Mouse (Mus musculus): Measurements from ENCODE around the gene Avil. TPM values are rescaled to one million over a fixed set of nuclear protein-coding genes. Genes with fewer than 3 reads are reported as not detected.
A peak's percentile ranks its signal among the peaks of the same experiment; 100 is the strongest.

Avil gene
- polyA plus RNA-seq, 1 experiment from 2014 or later = 0.07 TPM

DNA sequence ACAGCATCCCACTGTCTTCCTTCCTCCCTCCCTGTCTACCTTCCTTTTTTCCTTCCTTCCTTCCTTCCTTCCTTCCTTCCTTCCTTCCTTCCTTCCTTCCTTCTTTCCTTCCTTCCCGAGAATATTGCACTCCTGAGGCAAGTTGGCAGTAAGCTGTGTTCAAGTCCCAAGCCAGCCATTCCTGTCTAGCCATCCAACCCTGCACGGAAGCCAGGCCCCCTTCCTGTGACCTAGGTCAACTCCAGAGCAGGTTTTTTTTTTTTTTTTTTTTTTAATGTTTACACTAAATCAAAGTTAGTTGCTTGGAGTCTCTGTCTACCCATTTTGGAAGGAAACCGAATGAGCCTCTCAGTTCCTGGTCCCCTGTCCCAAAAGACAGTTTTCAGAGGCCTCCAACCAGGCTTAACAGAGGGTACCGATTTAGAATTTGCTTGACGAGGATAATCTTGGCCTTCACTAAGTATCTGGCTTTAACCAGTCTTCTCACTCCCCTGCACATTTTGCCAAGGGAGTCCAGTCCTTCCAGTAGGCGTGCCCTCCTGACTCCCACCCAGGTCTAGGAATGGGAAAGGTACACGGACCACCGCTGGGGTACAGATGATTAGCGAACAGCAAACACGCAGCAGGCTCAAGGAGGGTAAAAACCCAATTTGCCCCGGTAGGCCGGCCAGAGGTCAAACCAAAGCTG, 29.0 kb upstream of the Avil start:
- no peak overlapping the region for H3K4me3 ChIP-seq (replicated peaks)

DNA sequence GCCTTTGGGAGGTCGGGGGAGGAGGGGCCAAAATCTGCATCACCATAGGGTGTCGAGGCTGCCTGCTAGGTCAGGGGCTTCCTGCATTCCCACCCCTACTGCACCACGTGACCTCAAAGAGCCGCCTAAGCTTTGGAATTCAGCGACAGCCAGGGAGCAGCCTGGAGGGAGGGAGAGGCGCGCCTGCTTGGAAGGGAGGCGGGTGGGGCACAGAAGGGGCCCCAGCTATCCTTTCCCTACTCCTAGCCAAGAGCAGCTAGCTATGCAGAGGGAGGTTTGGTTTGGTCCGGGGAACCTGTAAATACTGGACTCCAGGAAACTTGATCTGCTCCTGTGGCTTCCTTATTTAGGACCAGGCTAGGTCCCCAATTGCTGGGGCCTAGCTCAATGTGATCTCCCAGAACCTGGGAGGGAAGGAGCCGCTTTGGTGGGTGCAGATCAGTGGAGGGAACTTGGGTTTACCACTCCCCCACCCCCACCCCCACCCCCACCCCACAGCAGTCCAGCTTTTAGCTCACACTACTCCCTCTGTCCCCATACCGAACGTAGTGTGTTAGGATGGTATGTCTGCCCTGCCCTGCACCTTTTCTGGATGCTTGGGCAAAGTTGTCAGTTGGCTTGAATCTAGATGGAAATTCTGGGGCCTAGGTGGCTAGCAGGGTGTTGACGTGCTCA, 28.3 kb upstream of the Avil start:
- peak; percentile 70 for ATAC-seq (ENCODE audit: insufficient read depth)
- Histone ChIP-seq H3K4me1 (replicated peaks) (peaks cover 24% of the 10 kb centered on the region), H3K27me3 (peaks cover 19% of the 10 kb centered on the region), H3K36me3 (replicated peaks) (no peaks in the 10 kb centered on the region), H3K9me3 (replicated peaks) (no peaks in the 10 kb centered on the region), H3K9ac (no peak overlapping the region), H3K4me2 (no peak overlapping the region; the same call in 1 of the 2 replicates), H3K27ac (replicated peaks) (peak overlapping the region; percentile 45; the same call in 1 of the 2 replicates), H3K4me3 (replicated peaks) (no peak overlapping the region)
- 41% methylated on average over 13 of the region's 13 CpGs for WGBS (ENCODE audit: insufficient replicate concordance)

More for the DNA sequence above, 29.0 kb upstream of the Avil start:
- no peak for ATAC-seq (ENCODE audit: insufficient read depth)
- WGBS (ENCODE audit: insufficient replicate concordance) = 33% methylated on average over 12 of the region's 12 CpGs
- H3K36me3 ChIP-seq (replicated peaks) = no peaks in the 10 kb centered on the region
- peak overlapping the region; percentile 63 for H3K27ac ChIP-seq (replicated peaks)
- peaks cover 18% of the 10 kb centered on the region for H3K4me1 ChIP-seq (replicated peaks)
- H3K9ac ChIP-seq = no peak overlapping the region
- peaks cover 13% of the 10 kb centered on the region for H3K27me3 ChIP-seq
- no peak overlapping the region for H3K4me2 ChIP-seq
- H3K9me3 ChIP-seq (replicated peaks) = no peaks in the 10 kb centered on the region

GRCm38 (mm10) chr10:126972988-126973387, 27.5 kb upstream of the Avil start:
- peaks cover 19% of the 10 kb centered on the region for H3K27me3 ChIP-seq
- ATAC-seq (ENCODE audit: insufficient read depth) = no peak
- no peak overlapping the region for H3K9ac ChIP-seq
- H3K4me1 ChIP-seq (replicated peaks) = peaks cover 30% of the 10 kb centered on the region
- H3K36me3 ChIP-seq (replicated peaks) = no peaks in the 10 kb centered on the region
- H3K9me3 ChIP-seq (replicated peaks) = no peaks in the 10 kb centered on the region
- H3K4me2 ChIP-seq = no peak overlapping the region
- H3K27ac ChIP-seq (replicated peaks) = no peak overlapping the region
- no peak overlapping the region for H3K4me3 ChIP-seq (replicated peaks)
- WGBS (ENCODE audit: insufficient replicate concordance) = 40% methylated on average over 7 of the region's 7 CpGs

- Histone ChIP-seq H3K27me3 (peaks cover 19% of the 10 kb centered on the region), H3K4me2 (no peak overlapping the region), H3K4me1 (replicated peaks) (peaks cover 47% of the 10 kb centered on the region), H3K36me3 (replicated peaks) (no peaks in the 10 kb centered on the region), H3K9ac (no peak overlapping the region), H3K9me3 (replicated peaks) (no peaks in the 10 kb centered on the region), H3K4me3 (replicated peaks) (no peak overlapping the region), H3K27ac (replicated peaks) (no peak overlapping the region)
- 67% methylated on average over 6 of the region's 6 CpGs for WGBS (ENCODE audit: insufficient replicate concordance)
- ATAC-seq (ENCODE audit: insufficient read depth) = no peak
Measured at GRCm38 (mm10) chr10:126975706-126976105, 24.8 kb upstream of the Avil start.

DNA sequence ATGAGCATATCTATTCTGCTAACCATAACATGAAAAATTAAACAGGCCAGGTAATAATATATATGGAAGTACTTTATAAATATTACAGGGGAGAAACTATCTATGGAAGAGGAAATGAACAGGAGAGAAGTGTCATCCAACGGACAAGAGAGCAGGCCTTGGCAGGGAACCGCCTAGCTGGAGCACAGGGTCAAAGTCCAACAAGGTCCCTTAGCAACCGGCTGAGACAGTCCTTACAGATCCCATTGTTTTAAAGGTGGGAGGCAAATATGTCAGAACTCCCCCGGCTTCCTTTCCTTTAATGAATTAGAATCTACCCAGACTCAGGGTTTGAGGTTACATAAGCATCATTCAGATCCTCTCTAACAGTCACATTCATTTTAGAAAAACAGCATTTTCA, 23.4 kb upstream of the Avil start:
- Histone ChIP-seq H3K36me3 (replicated peaks) (no peaks in the 10 kb centered on the region), H3K27ac (replicated peaks) (no peak overlapping the region), H3K27me3 (peaks cover 19% of the 10 kb centered on the region), H3K4me1 (replicated peaks) (peaks cover 55% of the 10 kb centered on the region), H3K4me2 (no peak overlapping the region), H3K9me3 (replicated peaks) (no peaks in the 10 kb centered on the region), H3K4me3 (replicated peaks) (no peak overlapping the region), H3K9ac (no peak overlapping the region)
- ATAC-seq (ENCODE audit: insufficient read depth) = no peak
- WGBS (ENCODE audit: insufficient replicate concordance) = 67% methylated on average over 4 of the region's 4 CpGs

GRCm38 (mm10) chr10:126978277-126978994, 22.1 kb upstream of the Avil start, which contains the start of gene Ctdsp2:
Gene Ctdsp2 (plus strand): TSS chr10:126978717.
- Histone ChIP-seq H3K27me3 (peaks cover 19% of the 10 kb centered on the region), H3K9me3 (replicated peaks) (no peaks in the 10 kb centered on the region), H3K4me1 (replicated peaks) (peaks cover 57% of the 10 kb centered on the region), H3K9ac (peak within 1 kb of the TSS; percentile 87), H3K36me3 (replicated peaks) (no peaks in the 10 kb centered on the region), H3K4me2 (peak within 1 kb of the TSS; percentile 84), H3K27ac (replicated peaks) (peak within 1 kb of the TSS; percentile 93), H3K4me3 (replicated peaks) (peak within 1 kb of the TSS; percentile 87)
- under 1% methylated on average over 56 of the region's 56 CpGs for WGBS (ENCODE audit: insufficient replicate concordance)
- ATAC-seq (ENCODE audit: insufficient read depth) = peak; percentile 88

DNA sequence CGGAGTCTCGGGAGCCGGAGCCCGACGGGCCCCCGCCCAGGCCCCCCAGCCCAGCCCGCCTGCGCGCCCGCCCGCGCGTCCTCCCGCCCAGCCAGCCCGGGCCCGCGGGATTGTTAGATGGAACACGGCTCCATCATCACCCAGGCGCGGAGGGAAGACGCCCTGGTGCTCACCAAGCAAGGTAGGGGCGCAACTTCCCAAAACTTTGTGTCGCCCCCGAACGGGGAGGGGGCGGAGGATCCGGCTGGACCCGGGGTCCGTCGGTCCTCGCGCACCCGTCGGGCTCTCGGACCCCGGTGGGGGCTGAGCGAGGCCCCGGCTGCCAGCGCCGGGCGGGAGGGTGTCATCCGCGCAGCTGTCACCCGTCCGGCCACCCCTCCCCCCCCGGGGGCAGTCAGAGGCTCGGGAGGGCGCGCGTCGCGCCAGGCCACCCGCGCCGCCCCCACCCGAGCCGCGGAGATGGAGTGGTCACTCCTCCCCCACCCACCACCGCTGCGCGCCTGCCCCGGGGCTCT, 21.3 kb upstream of the Avil start:
- peak overlapping the region; percentile 87 for H3K9ac ChIP-seq
- H3K9me3 ChIP-seq (replicated peaks) = no peaks in the 10 kb centered on the region
- peak overlapping the region; percentile 93 for H3K27ac ChIP-seq (replicated peaks)
- H3K4me1 ChIP-seq (replicated peaks) = peaks cover 64% of the 10 kb centered on the region
- no peaks in the 10 kb centered on the region for H3K36me3 ChIP-seq (replicated peaks)
- WGBS (ENCODE audit: insufficient replicate concordance) = under 1% methylated on average over 61 of the region's 62 CpGs
- peak; percentile 23 for ATAC-seq (ENCODE audit: insufficient read depth)
- peak overlapping the region; percentile 84 for H3K4me2 ChIP-seq
- H3K4me3 ChIP-seq (replicated peaks) = peak overlapping the region; percentile 87
- H3K27me3 ChIP-seq = peaks cover 19% of the 10 kb centered on the region

DNA sequence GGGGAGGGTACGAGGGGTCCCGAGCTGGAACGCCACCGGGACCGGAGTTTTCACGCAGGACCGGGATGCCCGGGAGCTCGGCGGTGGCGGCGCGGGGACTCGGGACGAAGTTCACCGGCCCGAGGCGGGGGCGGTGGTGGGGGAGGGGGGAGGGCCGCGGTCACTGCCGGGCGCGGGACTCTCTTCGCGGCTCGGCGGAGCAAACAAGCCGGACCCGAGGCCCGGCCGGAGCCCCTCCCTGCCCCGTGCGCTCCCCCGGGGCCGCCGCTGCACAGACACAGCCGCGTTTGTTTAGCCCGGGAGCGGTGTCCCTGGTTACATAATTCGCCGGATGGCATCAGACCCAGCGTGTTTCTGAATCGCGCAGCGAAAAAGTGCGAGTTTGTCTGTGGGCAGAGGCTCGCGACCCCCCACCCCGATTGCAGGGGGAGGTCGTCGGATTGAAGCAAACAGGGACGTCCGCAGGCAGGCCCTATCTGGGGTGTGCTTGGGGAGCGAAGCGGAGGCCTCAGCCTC, 20.8 kb upstream of the Avil start:
- 0 out of 2 replicates have a peak, but pooled peaks have one; percentile 2 for ATAC-seq (ENCODE audit: insufficient read depth)
- Histone ChIP-seq H3K27me3 (peaks cover 19% of the 10 kb centered on the region), H3K4me3 (replicated peaks) (peak overlapping the region; percentile 87), H3K27ac (replicated peaks) (peak overlapping the region; percentile 93), H3K4me2 (peak overlapping the region; percentile 84), H3K9ac (peak overlapping the region; percentile 87), H3K4me1 (replicated peaks) (peaks cover 69% of the 10 kb centered on the region), H3K9me3 (replicated peaks) (no peaks in the 10 kb centered on the region), H3K36me3 (replicated peaks) (no peaks in the 10 kb centered on the region)
- under 1% methylated on average over 55 of the region's 57 CpGs for WGBS (ENCODE audit: insufficient replicate concordance)

- H3K9ac ChIP-seq = peak overlapping the region; percentile 87
Measured at GRCm38 (mm10) chr10:126980221-126980932, 20.1 kb upstream of the Avil start.

GRCm38 (mm10) chr10:126980933-126981530, 19.5 kb upstream of the Avil start:
- H3K27ac ChIP-seq (replicated peaks) = no peak overlapping the region
- no peak for ATAC-seq (ENCODE audit: insufficient read depth)
- H3K9ac ChIP-seq = peak overlapping the region; percentile 87

More at GRCm38 (mm10) chr10:126980221-126980932, 20.1 kb upstream of the Avil start:
- Histone ChIP-seq H3K9me3 (replicated peaks) (no peaks in the 10 kb centered on the region), H3K4me2 (peak overlapping the region; percentile 84), H3K36me3 (replicated peaks) (no peaks in the 10 kb centered on the region), H3K4me1 (replicated peaks) (peaks cover 75% of the 10 kb centered on the region), H3K27me3 (peaks cover 18% of the 10 kb centered on the region), H3K4me3 (replicated peaks) (peak overlapping the region; percentile 87), H3K27ac (replicated peaks) (peak overlapping the region; percentile 93; the same call in 1 of the 2 replicates)
- 11% methylated on average over 16 of the region's 16 CpGs for WGBS (ENCODE audit: insufficient replicate concordance)
- no peak for ATAC-seq (ENCODE audit: insufficient read depth)

More at GRCm38 (mm10) chr10:126980933-126981530, 19.5 kb upstream of the Avil start:
- H3K9me3 ChIP-seq (replicated peaks) = no peaks in the 10 kb centered on the region
- peak overlapping the region; percentile 87 for H3K4me3 ChIP-seq (replicated peaks)
- peak overlapping the region; percentile 84 for H3K4me2 ChIP-seq
- 53% methylated on average over 11 of the region's 11 CpGs for WGBS (ENCODE audit: insufficient replicate concordance)
- H3K4me1 ChIP-seq (replicated peaks) = peaks cover 80% of the 10 kb centered on the region
- H3K36me3 ChIP-seq (replicated peaks) = no peaks in the 10 kb centered on the region
- H3K27me3 ChIP-seq = peaks cover 11% of the 10 kb centered on the region
